Mouse (Mus musculus) lung, postnatal 0 days (tissue): Measurements from ENCODE around the gene Nup210. TPM values are rescaled to one million over a fixed set of nuclear protein-coding genes. Genes with fewer than 3 reads are reported as not detected.

Experiments used
- ATAC-seq: fragments of 200-750 bp; cut with Nextera tagmentation; 2 replicates; pipeline ENCODE4 v1.8.0; 2017; ENCODE audit warnings: moderate library complexity
- DNase-seq: peaks from one replicate; pipeline ENCODE4 v3.0.0-alpha.2; 2016; ENCODE audit warnings: low spot score
- H3K27ac ChIP-seq: fragments of 300-500 bp; sonication (generic); 2 replicates; pipeline ENCODE4 v1.5.1; 2014; ENCODE audit warnings: antibody characterized with exemption, mild to moderate bottlenecking, low read length, mixed read lengths
- H3K27me3 ChIP-seq: fragments of 300-500 bp; sonication (generic); replicated peaks from 2 replicates; pipeline ENCODE4 v1.6.1; 2014; ENCODE audit warnings: low read length, mixed read lengths; ENCODE audit not compliant: insufficient read depth
- H3K36me3 ChIP-seq: fragments of 300-500 bp; sonication (generic); 2 replicates; pipeline ENCODE4 v1.6.1; 2014; ENCODE audit warnings: low read length, mixed read lengths; ENCODE audit not compliant: insufficient read depth
- H3K4me1 ChIP-seq: fragments of 300-500 bp; sonication (generic); 2 replicates; pipeline ENCODE4 v1.6.1; 2014; ENCODE audit warnings: antibody characterized with exemption, low read depth, low read length, mixed read lengths; ENCODE audit not compliant: insufficient read depth
- H3K4me2 ChIP-seq: fragments of 300-500 bp; sonication (generic); replicated peaks from 2 replicates; pipeline ENCODE4 v1.6.1; 2014; ENCODE audit warnings: low read depth, mild to moderate bottlenecking, low read length, moderate library complexity, mixed read lengths
- H3K4me3 ChIP-seq: fragments of 300-500 bp; sonication (generic); 2 replicates; pipeline ENCODE4 v1.5.1; 2014; ENCODE audit warnings: low read depth, low read length
- H3K9ac ChIP-seq: fragments of 300-500 bp; sonication (generic); replicated peaks from 2 replicates; pipeline ENCODE4 v1.6.1; 2014; ENCODE audit warnings: low read depth, mild to moderate bottlenecking
- H3K9me3 ChIP-seq: fragments of 300-500 bp; sonication (generic); 2 replicates; pipeline ENCODE4 v1.6.1; 2016; ENCODE audit warnings: low read length, mixed read lengths
- CTCF ChIP-seq: IDR thresholded peaks from 2 replicates; pipeline ENCODE4 v1.5.1; 2016; ENCODE audit warnings: antibody characterized with exemption, mild to moderate bottlenecking
- EP300 ChIP-seq: IDR thresholded peaks from 2 replicates; pipeline ENCODE4 v1.6.1; 2016; ENCODE audit warnings: antibody characterized with exemption, mild to moderate bottlenecking, control low read depth
- WGBS: fragments of 180-500 bp; shearing (Covaris S2); extraction: QIAGEN DNeasy Blood & Tissue Kit; methylation state at CpG from one replicate; pipeline ENCODE4 v1.1.7; 2014; 5-methylcytosine and 5-hydroxymethylcytosine counted together
- polyA plus RNA-seq: library from polyadenylated mRNA; unstranded; fragments of >200 nt; fragmentation: Nextera tagmentation; extraction: Ambion mirVana; gene quantifications from 2 replicates; pipeline ENCODE4 v1.2.1, GENCODE M21; 2015

Nup210 gene
- polyA plus RNA-seq, 1 experiment from 2014 or later = 5.8 TPM

GRCm38 (mm10) chr6:91160976-91161375, 44.3 kb upstream of the Nup210 start:
- Histone ChIP-seq H3K4me2 (no peak overlapping the region), H3K9me3 (no peaks in the 10 kb centered on the region), H3K36me3 (no peaks in the 10 kb centered on the region), H3K4me3 (no peak overlapping the region), H3K27me3 (no peaks in the 10 kb centered on the region), H3K27ac (no peak overlapping the region), H3K4me1 (no peaks in the 10 kb centered on the region), H3K9ac (no peak overlapping the region)
- ATAC-seq (no peak), DNase-seq (no peak)
- no peak for TF ChIP-seq EP300
- no peak for TF ChIP-seq CTCF
- whole genome bisulfite sequencing = 80% methylated on average over 2 of the region's 2 CpGs

- DNase-seq = no peak
These were observed 43.8 kb upstream of the Nup210 start for GRCm38 (mm10) chr6:91160399-91160798.

GRCm38 (mm10) chr6:91159047-91159446, 42.4 kb upstream of the Nup210 start:
- DNase-seq = no peak
- H3K27me3 ChIP-seq = no peaks in the 10 kb centered on the region
- no peaks in the 10 kb centered on the region for H3K9me3 ChIP-seq
- TF ChIP-seq CTCF (no peak), EP300 (no peak)
- no peak for ATAC-seq
- H3K4me1 ChIP-seq = no peaks in the 10 kb centered on the region
- no peak overlapping the region for H3K4me2 ChIP-seq
- no peak overlapping the region for H3K4me3 ChIP-seq
- no peaks in the 10 kb centered on the region for H3K36me3 ChIP-seq
- WGBS = 69% methylated on average over 9 of the region's 9 CpGs
- H3K9ac ChIP-seq = no peak overlapping the region
- H3K27ac ChIP-seq = no peak overlapping the region

More at GRCm38 (mm10) chr6:91160399-91160798, 43.8 kb upstream of the Nup210 start:
- no peaks in the 10 kb centered on the region for H3K4me1 ChIP-seq
- H3K9me3 ChIP-seq = no peaks in the 10 kb centered on the region
- no peak overlapping the region for H3K4me2 ChIP-seq
- no peak overlapping the region for H3K27ac ChIP-seq
- no peaks in the 10 kb centered on the region for H3K36me3 ChIP-seq
- H3K9ac ChIP-seq = no peak overlapping the region
- H3K27me3 ChIP-seq = no peaks in the 10 kb centered on the region
- TF ChIP-seq EP300 = no peak
- TF ChIP-seq CTCF = no peak
- no peak overlapping the region for H3K4me3 ChIP-seq
- no peak for ATAC-seq
- 43% methylated on average over 3 of the region's 3 CpGs for WGBS

- ATAC-seq (no peak), DNase-seq (no peak)
- no peaks in the 10 kb centered on the region for H3K4me1 ChIP-seq
- no peaks in the 10 kb centered on the region for H3K36me3 ChIP-seq
- WGBS = 40% methylated on average over 5 of the region's 6 CpGs
- H3K27ac ChIP-seq = peak overlapping the region; percentile 64; the same call in 1 of the 2 replicates
- H3K9me3 ChIP-seq = no peaks in the 10 kb centered on the region
- H3K4me3 ChIP-seq = peak overlapping the region; percentile 50; the same call in 1 of the 2 replicates
- H3K27me3 ChIP-seq = no peaks in the 10 kb centered on the region
- peak overlapping the region; percentile 94 for H3K4me2 ChIP-seq
- TF ChIP-seq EP300 (no peak), CTCF (no peak)
- H3K9ac ChIP-seq = peak overlapping the region; percentile 50
These were observed 40.6 kb upstream of the Nup210 start for GRCm38 (mm10) chr6:91157237-91157570.

- H3K27me3 ChIP-seq = no peaks in the 10 kb centered on the region
- peak within 1 kb of the TSS; percentile 94 for H3K4me2 ChIP-seq
- no peaks in the 10 kb centered on the region for H3K36me3 ChIP-seq
- peak within 1 kb of the TSS; percentile 64; the same call in 1 of the 2 replicates for H3K27ac ChIP-seq
- no peaks in the 10 kb centered on the region for H3K4me1 ChIP-seq
- H3K4me3 ChIP-seq = peak within 1 kb of the TSS; percentile 50
- TF ChIP-seq EP300 = no peak
- DNase-seq (peak; percentile 97), ATAC-seq (peak; percentile 98)
- H3K9ac ChIP-seq = peak within 1 kb of the TSS; percentile 50
- 3% methylated on average over 32 of the region's 42 CpGs for WGBS
- H3K9me3 ChIP-seq = no peaks in the 10 kb centered on the region
These were observed 40.1 kb upstream of the Nup210 start, which contains the start of gene Hdac11 for GRCm38 (mm10) chr6:91156554-91157236. TSS of gene Hdac11 (plus strand) at chr6:91156665.

- ATAC-seq = no peak
- H3K4me2 ChIP-seq = peak overlapping the region; percentile 94
- 20% methylated on average over 4 of the region's 4 CpGs for WGBS
- no peak overlapping the region for H3K27ac ChIP-seq
- H3K9ac ChIP-seq = no peak overlapping the region
- H3K4me3 ChIP-seq = no peak overlapping the region
- H3K36me3 ChIP-seq = no peaks in the 10 kb centered on the region
- H3K4me1 ChIP-seq = no peaks in the 10 kb centered on the region
- TF ChIP-seq EP300 = no peak
- TF ChIP-seq CTCF = no peak
- no peak for DNase-seq
- H3K27me3 ChIP-seq = no peaks in the 10 kb centered on the region
- H3K9me3 ChIP-seq = no peaks in the 10 kb centered on the region
These were observed 39.4 kb upstream of the Nup210 start for GRCm38 (mm10) chr6:91156062-91156461.
